10 mouse cellular contexts compared by ENCODE assay signal in genomic region chr4:145361065-145361464, GRCm38 (mm10). TPM values are rescaled to one million over a fixed set of nuclear protein-coding genes. Genes with fewer than 3 reads are reported as not detected.
DNase-seq lines count a peak whose midpoint lies in the region; ATAC-seq and TF ChIP-seq lines count a peak whose summit lies in the region.
"Had no signal": no experiment of that assay in that cellular context is flagged by ENCODE, and none has a peak within 500 bp of the region (broad histone marks: within the 10 kb centered on the region; RNA-seq: fewer than 3 reads in every experiment).

No protein-coding gene starts in this region.

- peak; percentile 7 for DNase-seq in lung, embryonic 14.5 days
- DNase-seq in lung, postnatal 25 days (ENCODE audit: low spot score), result no peak
- DNase-seq in embryo, embryonic 9.5 days (ENCODE audit: extremely low spot score), result peak; percentile 22
- peak; percentile 4 for DNase-seq in lung, postnatal 0 days (ENCODE audit: low spot score)
- DNase-seq in thymus, postnatal 10 days (ENCODE audit: low spot score in 2 of 2), result peak; percentile 46 to 47
- no peak for DNase-seq in frontal cortex, postnatal 25 days (ENCODE audit: low spot score in 2 of 2)
- DNase-seq in cerebellum, postnatal 4 days (ENCODE audit: low spot score in 2 of 2), result no peak
- no peak for DNase-seq in right cerebral cortex, adult 2 months (ENCODE audit: low spot score in 2 of 2)

- no peaks in the 10 kb centered on the region for H3K9me3 ChIP-seq in lung, embryonic 14.5 days (ENCODE audit: low read depth, low read length)
- H3K9me3 ChIP-seq in lung, postnatal 0 days (ENCODE audit: low read length), result no peaks in the 10 kb centered on the region
- H3K9me3 ChIP-seq: midbrain, embryonic 10.5 days had no signal

- H3K27ac ChIP-seq in lung, embryonic 14.5 days (ENCODE audit: low read depth), result no peak overlapping the region
- no peak overlapping the region for H3K27ac ChIP-seq in lung, postnatal 0 days (ENCODE audit: low read length)
- H3K27ac ChIP-seq: midbrain, embryonic 10.5 days had no signal

- H3K4me2 ChIP-seq in lung, embryonic 14.5 days, result no peak overlapping the region
- no peak overlapping the region for H3K4me2 ChIP-seq in lung, postnatal 0 days (replicated peaks; ENCODE audit: low read depth, low read length)

- H3K36me3 ChIP-seq in lung, embryonic 14.5 days (ENCODE audit: insufficient read depth), result no peaks in the 10 kb centered on the region
- no peaks in the 10 kb centered on the region for H3K36me3 ChIP-seq in lung, postnatal 0 days (ENCODE audit: insufficient read depth, low read length)
- H3K36me3 ChIP-seq: midbrain, embryonic 10.5 days had no signal

- H3K4me1 ChIP-seq in lung, embryonic 14.5 days (ENCODE audit: insufficient read depth), result no peaks in the 10 kb centered on the region
- no peaks in the 10 kb centered on the region for H3K4me1 ChIP-seq in lung, postnatal 0 days (ENCODE audit: insufficient read depth, low read depth, low read length)
- H3K4me1 ChIP-seq: midbrain, embryonic 10.5 days had no signal

- H3K9ac ChIP-seq in lung, embryonic 14.5 days, result no peak overlapping the region
- H3K9ac ChIP-seq in lung, postnatal 0 days (replicated peaks; ENCODE audit: low read depth), result no peak overlapping the region

- no peak for ATAC-seq in lung, embryonic 14.5 days (ENCODE audit: insufficient read depth)
- no peak for ATAC-seq in lung, postnatal 0 days

- no peak for TF ChIP-seq CTCF in lung, embryonic 14.5 days (IDR thresholded peaks at IDR 0.05; ENCODE audit: low read depth)
- TF ChIP-seq CTCF in lung, postnatal 0 days (IDR thresholded peaks at IDR 0.05), result no peak

- 2% methylated on average over 12 of the region's 12 CpGs for WGBS in lung, embryonic 14.5 days
- WGBS in lung, postnatal 0 days, result 6% methylated on average over 12 of the region's 12 CpGs

- H3K4me3 ChIP-seq in lung, embryonic 14.5 days (ENCODE audit: low read depth, low read length), result no peak overlapping the region
- no peak overlapping the region for H3K4me3 ChIP-seq in lung, postnatal 0 days (ENCODE audit: low read depth, low read length)
- H3K4me3 ChIP-seq: erythroblast, embryonic 14.5 days; midbrain, embryonic 10.5 days had no signal

- no peaks in the 10 kb centered on the region for H3K27me3 ChIP-seq in lung, embryonic 14.5 days (ENCODE audit: insufficient read depth, low read length)
- H3K27me3 ChIP-seq in lung, postnatal 0 days (replicated peaks; ENCODE audit: insufficient read depth, low read length), result no peaks in the 10 kb centered on the region

- peak; percentile 39; the same call in 1 of the 2 replicates for TF ChIP-seq EP300 in lung, postnatal 0 days (IDR thresholded peaks at IDR 0.05)

RNA-seq across cellular contexts. Expression of gene Tnfrsf8, which starts 46.1 kb away (rescaled TPM):
- polyA plus RNA-seq in lung, embryonic 14.5 days (2014; fragmentation: Nextera tagmentation; extraction: Ambion mirVana), result 0.20 TPM in 1 of 2 replicates, not detected in the other
- polyA plus RNA-seq in lung, postnatal 0 days (2015; fragmentation: Nextera tagmentation; extraction: Ambion mirVana), result 0.05 and 0.12 TPM in 2 replicates
- polyA plus RNA-seq: erythroblast, embryonic 14.5 days; midbrain, embryonic 10.5 days had no signal

Comparison
In these comparisons a context has a peak if more than half of its experiments do, and no peak if none do; other contexts are left out.
1. DNase-seq: peak in lung, embryonic 14.5 days (single experiment), embryo, embryonic 9.5 days (single experiment), lung, postnatal 0 days (single experiment) and thymus, postnatal 10 days (2 of 2); none in lung, postnatal 25 days (single experiment), frontal cortex, postnatal 25 days (0 of 2), cerebellum, postnatal 4 days (0 of 2) and right cerebral cortex, adult 2 months (0 of 2).